Mouse (Mus musculus): ENCODE measurements around the gene Vmn1r5.
"Not testable (repeated sequence)": the region's sequence is repeated elsewhere in the genome, so short reads cannot be mapped to it uniquely, and the experiment has no call there.

The Vmn1r5 gene

GRCm38 (mm10) chr6:56969973-56970372 lies at the start of gene Vmn1r5:
Vmn1r5 (plus strand) TSS chr6:56970273.
- CTCF ChIA-PET = no interaction called here
- POLR2A ChIA-PET = no interaction called here

- CTCF ChIA-PET = no interaction called here
- POLR2A ChIA-PET = interaction anchor here in 2 of 4 experiments (1.0 to 6.4 kb wide), 21 partner anchors 9 to 232 kb away, joined by 3 to 34 read pairs (median 4); partner anchors contain the start of genes Avl9 (in 1 of the 2), Fkbp9 (in 1 of the 2), Kbtbd2 (in 1 of the 2) and Lsm5 (in 1 of the 2)
These were observed 46.7 kb upstream of the Vmn1r5 start for GRCm38 (mm10) chr6:56923331-56923725.

- POLR2A ChIA-PET = interaction anchor here in 3 of 4 experiments (0.6 to 6.4 kb wide), 32 partner anchors 9 to 611 kb away, joined by 3 to 34 read pairs (median 4); partner anchors contain the start of genes Avl9 (in 2 of the 3), Fkbp9 (in 2 of the 3), Lsm5 (in 2 of the 3) and Kbtbd2 (in 1 of the 3)
- CTCF ChIA-PET = no interaction called here
These were observed 46.1 kb upstream of the Vmn1r5 start, which contains the start of the genes Nt5c3 and Vmn1r4 for GRCm38 (mm10) chr6:56923726-56924707. Nt5c3 (minus strand) TSS chr6:56923932. Vmn1r4 (plus strand) TSS chr6:56924015.

- CTCF ChIA-PET = no interaction called here
These were observed 38.2 kb upstream of the Vmn1r5 start for GRCm38 (mm10) chr6:56931648-56932415.

GRCm38 (mm10) chr6:56932464-56932863 lies 37.6 kb upstream of the Vmn1r5 start:
- CTCF ChIA-PET = no interaction called here
- POLR2A ChIA-PET = interaction anchor here in 1 of 4 experiments (1.4 kb wide), 1 partner anchor 31 kb away, joined by 4 read pairs; no protein-coding TSS in a partner anchor

More at GRCm38 (mm10) chr6:56931648-56932415, 38.2 kb upstream of the Vmn1r5 start:
- POLR2A ChIA-PET = interaction anchor here in 1 of 4 experiments (1.4 kb wide), 1 partner anchor 30 kb away, joined by 4 read pairs; no protein-coding TSS in a partner anchor

- POLR2A ChIA-PET = no interaction called here
- CTCF ChIA-PET = no interaction called here
These were observed 35.7 kb upstream of the Vmn1r5 start for GRCm38 (mm10) chr6:56934366-56934765.

GRCm38 (mm10) chr6:56956436-56956835 lies 13.6 kb upstream of the Vmn1r5 start:
- POLR2A ChIA-PET = no interaction called here
- CTCF ChIA-PET = no interaction called here

GRCm38 (mm10) chr6:56996943-56997342 lies 26.9 kb downstream of the Vmn1r5 start, which contains the start of gene Vmn1r6:
Vmn1r6 (plus strand) TSS chr6:56997243.
- POLR2A ChIA-PET = no interaction called here

GRCm38 (mm10) chr6:57025224-57025623 lies 55.2 kb downstream of the Vmn1r5 start, which contains the start of gene Vmn1r7:
Vmn1r7 (minus strand) TSS chr6:57025324.
- CTCF ChIA-PET, POLR2A ChIA-PET: not testable (repeated sequence)

More at GRCm38 (mm10) chr6:56996943-56997342, 26.9 kb downstream of the Vmn1r5 start, which contains the start of gene Vmn1r6:
- CTCF ChIA-PET = no interaction called here

- POLR2A ChIA-PET = no interaction called here
- CTCF ChIA-PET = no interaction called here
These were observed 61.9 kb downstream of the Vmn1r5 start, which contains the start of gene Vmn1r8 for GRCm38 (mm10) chr6:57031984-57032383. Vmn1r8 (plus strand) TSS chr6:57032284.

GRCm38 (mm10) chr6:57034674-57035073 lies 64.6 kb downstream of the Vmn1r5 start:
- POLR2A ChIA-PET = interaction anchor here in 1 of 4 experiments (0.7 kb wide), 1 partner anchor 25 kb away, joined by 3 read pairs; no protein-coding TSS in a partner anchor

More at GRCm38 (mm10) chr6:57034674-57035073, 64.6 kb downstream of the Vmn1r5 start:
- CTCF ChIA-PET = no interaction called here
